Mouse (Mus musculus) cerebellum, adult 2 months (tissue): ENCODE measurements around the gene Gps2.

Experiments used
- CTCF ChIP-seq: fragments of 200-500 bp; IDR thresholded peaks from 2 replicates; pipeline ENCODE4 v1.5.1; 2011; ENCODE audit warnings: low read depth, mild to moderate bottlenecking, control low read depth, low read length, moderate library complexity, borderline replicate concordance; ENCODE audit not compliant: insufficient read depth
- POLR2A ChIP-seq: fragments of 200-500 bp; IDR thresholded peaks from 2 replicates; pipeline ENCODE4 v1.6.1; 2011; ENCODE audit warnings: low read length, control low read depth, borderline replicate concordance; ENCODE audit not compliant: insufficient read depth

- TF ChIP-seq CTCF (no peak), POLR2A (no peak)
These were observed 24.1 kb downstream of the Gps2 start for GRCm38 (mm10) chr11:69937834-69938233.
